8 mouse cellular contexts compared by ENCODE assay signal in the genomic region with DNA sequence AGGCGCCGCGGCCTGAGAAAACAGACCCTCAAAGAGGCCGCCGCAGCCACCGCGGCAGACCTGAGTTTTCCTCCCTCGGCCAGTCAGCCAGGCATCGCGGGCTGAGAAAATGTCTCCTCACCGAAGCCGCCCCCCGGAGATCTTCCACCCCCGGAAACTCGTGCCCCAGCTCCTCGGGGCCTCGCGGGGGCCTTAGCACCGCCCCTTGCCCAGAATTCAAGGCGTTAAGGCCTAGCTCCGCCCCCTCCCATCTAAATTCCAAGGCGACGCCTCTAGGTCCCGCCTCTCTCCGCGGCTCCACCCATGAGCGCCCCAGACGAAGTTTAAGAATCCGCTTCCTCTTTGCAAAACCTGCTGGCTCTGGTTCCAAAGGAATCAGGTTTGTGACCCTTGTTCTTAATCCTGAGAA. TPM values are rescaled to one million over a fixed set of nuclear protein-coding genes. Genes with fewer than 3 reads are reported as not detected.
DNase-seq lines count a peak whose midpoint lies in the region; ATAC-seq and TF ChIP-seq lines count a peak whose summit lies in the region.

A gene (minus strand): TSS at position 195 of the 409 bp plus-strand sequence.

- peak within 1 kb of the TSS; percentile 45 for H3K4me2 ChIP-seq in embryonic facial prominence, embryonic 11.5 days (ENCODE audit: low read depth, low read length)
- H3K4me2 ChIP-seq in limb, embryonic 12.5 days: peak within 1 kb of the TSS; percentile 59
- peak within 1 kb of the TSS; percentile 58 for H3K4me2 ChIP-seq in midbrain, embryonic 15.5 days

- TF ChIP-seq POLR2A in spleen, adult 2 months (IDR thresholded peaks at IDR 0.05; ENCODE audit: low read depth, low read length): no peak; the same call in 1 of the 2 replicates

- H3K36me3 ChIP-seq in embryonic facial prominence, embryonic 11.5 days (replicated peaks; ENCODE audit: control insufficient read depth, insufficient read depth, low read depth, low read length): no peaks in the 10 kb centered on the region
- H3K36me3 ChIP-seq in limb, embryonic 12.5 days: peaks cover 21% of the 10 kb centered on the region
- no peaks in the 10 kb centered on the region for H3K36me3 ChIP-seq in midbrain, embryonic 15.5 days (replicated peaks)
- H3K36me3 ChIP-seq in spleen, adult 2 months (ENCODE audit: control insufficient read depth, insufficient read depth, low read length): peaks cover 5% of the 10 kb centered on the region; the same call in 1 of the 2 replicates

- TF ChIP-seq CTCF in spleen, adult 2 months (IDR thresholded peaks at IDR 0.05; ENCODE audit: extremely low read depth, insufficient read depth, insufficient read length, insufficient replicate concordance): no peak

- peak within 1 kb of the TSS; percentile 77 for H3K9ac ChIP-seq in embryonic facial prominence, embryonic 11.5 days (replicated peaks; ENCODE audit: low read length)
- H3K9ac ChIP-seq in limb, embryonic 12.5 days (replicated peaks): peak within 1 kb of the TSS; percentile 66
- H3K9ac ChIP-seq in midbrain, embryonic 15.5 days: peak within 1 kb of the TSS; percentile 80

- ATAC-seq in embryonic facial prominence, embryonic 11.5 days (replicated peaks; ENCODE audit: insufficient number of reproducible peaks, low FRiP score, low TSS enrichment, low read depth): peak; percentile 94
- ATAC-seq in granulocyte monocyte progenitor cell, adult 5-6 weeks (replicated peaks; ENCODE audit: poor library complexity, severe bottlenecking): peak; percentile 86
- ATAC-seq in limb, embryonic 12.5 days (ENCODE audit: insufficient number of reproducible peaks, insufficient read depth, low FRiP score, low TSS enrichment, low read depth): peak; percentile 93
- peak; percentile 98 for ATAC-seq in midbrain, embryonic 15.5 days (replicated peaks)

- peak; percentile 79 for DNase-seq in layer of hippocampus, adult 11-12 months (ENCODE audit: low spot score)
- DNase-seq in layer of hippocampus, adult 9-10 months (ENCODE audit: low spot score): no peak
- peak; percentile 94 for DNase-seq in embryonic facial prominence, embryonic 11.5 days (ENCODE audit: low spot score)
- DNase-seq in kidney, adult 11 months: peak; percentile 86
- peak; percentile 84 to 86 for DNase-seq in spleen, adult 2 months (ENCODE audit: low read depth in 1 of 2, low spot score in 2 of 2)

- no peaks in the 10 kb centered on the region for H3K27me3 ChIP-seq in embryonic facial prominence, embryonic 11.5 days (ENCODE audit: control insufficient read depth, insufficient read depth, low read length)
- H3K27me3 ChIP-seq in limb, embryonic 12.5 days: peaks cover 28% of the 10 kb centered on the region
- H3K27me3 ChIP-seq in midbrain, embryonic 15.5 days (replicated peaks): no peaks in the 10 kb centered on the region
- no peaks in the 10 kb centered on the region for H3K27me3 ChIP-seq in spleen, adult 2 months (ENCODE audit: control insufficient read depth, insufficient read depth, low read length)

- H3K27ac ChIP-seq in embryonic facial prominence, embryonic 11.5 days (replicated peaks; ENCODE audit: low read depth, low read length): peak within 1 kb of the TSS; percentile 95
- H3K27ac ChIP-seq in limb, embryonic 12.5 days: peak within 1 kb of the TSS; percentile 98
- H3K27ac ChIP-seq in midbrain, embryonic 15.5 days: peak within 1 kb of the TSS; percentile 94
- peak within 1 kb of the TSS; percentile 100 for H3K27ac ChIP-seq in spleen, adult 2 months (ENCODE audit: insufficient read depth, low read length)

- peak within 1 kb of the TSS; percentile 54 for H3K4me3 ChIP-seq in embryonic facial prominence, embryonic 11.5 days (ENCODE audit: low read depth, low read length)
- H3K4me3 ChIP-seq in limb, embryonic 12.5 days (replicated peaks): peak within 1 kb of the TSS; percentile 56
- H3K4me3 ChIP-seq in midbrain, embryonic 15.5 days: peak within 1 kb of the TSS; percentile 64
- peak within 1 kb of the TSS; percentile 94 for H3K4me3 ChIP-seq in spleen, adult 2 months (ENCODE audit: extremely low read depth, insufficient read depth, insufficient read length)

- 21% methylated on average over 29 of the region's 29 CpGs for whole genome bisulfite sequencing in embryonic facial prominence, embryonic 11.5 days
- 16% methylated on average over 25 of the region's 29 CpGs for WGBS in limb, embryonic 12.5 days
- WGBS in midbrain, embryonic 15.5 days: 19% methylated on average over 29 of the region's 29 CpGs
- 22% methylated on average over 29 of the region's 29 CpGs for WGBS in spleen, adult 2 months

- no peaks in the 10 kb centered on the region for H3K9me3 ChIP-seq in embryonic facial prominence, embryonic 11.5 days (replicated peaks; ENCODE audit: control insufficient read depth, low read length)
- no peaks in the 10 kb centered on the region for H3K9me3 ChIP-seq in limb, embryonic 12.5 days
- no peaks in the 10 kb centered on the region for H3K9me3 ChIP-seq in midbrain, embryonic 15.5 days

- no peaks in the 10 kb centered on the region for H3K4me1 ChIP-seq in embryonic facial prominence, embryonic 11.5 days (ENCODE audit: control insufficient read depth, insufficient read depth, low read length)
- H3K4me1 ChIP-seq in limb, embryonic 12.5 days (replicated peaks): no peaks in the 10 kb centered on the region
- peaks cover 5% of the 10 kb centered on the region for H3K4me1 ChIP-seq in midbrain, embryonic 15.5 days
- no peaks in the 10 kb centered on the region for H3K4me1 ChIP-seq in spleen, adult 2 months (ENCODE audit: control insufficient read depth, insufficient read depth, insufficient read length)

RNA-seq across cellular contexts. Expression of the gene that starts here (rescaled TPM):
- 59.5 and 67.6 TPM in 2 replicates for polyA plus RNA-seq in embryonic facial prominence, embryonic 11.5 days (2014; fragmentation: Nextera tagmentation; extraction: Ambion mirVana)
- 28.7 and 44.5 TPM in 2 replicates for total RNA-seq in granulocyte monocyte progenitor cell, adult 5-6 weeks (2014; fragmentation: Nextera tagmentation)
- 42.5 and 65.0 TPM in 2 replicates for total RNA-seq in granulocyte monocyte progenitor cell, adult 5-6 weeks (2017)
- 85.8 and 94.1 TPM in 2 replicates for polyA plus RNA-seq in limb, embryonic 12.5 days (2016; fragmentation: Nextera tagmentation; extraction: Ambion mirVana)
- 49.4 and 53.4 TPM in 2 replicates for polyA plus RNA-seq in midbrain, embryonic 15.5 days (2015; fragmentation: Nextera tagmentation; extraction: Ambion mirVana)
- 9.0 and 11.8 TPM in 2 replicates for polyA plus RNA-seq in spleen, adult 2 months (2012; rRNA removed)
